Mouse (Mus musculus) erythroblast, adult 5-6 weeks (primary cell): ENCODE measurements around the gene Bmper. TPM values are rescaled to one million over a fixed set of nuclear protein-coding genes. Genes with fewer than 3 reads are reported as not detected.

Experiments
- ATAC-seq: replicated peaks from 2 replicates; pipeline ENCODE4 v1.8.0; 2016; ENCODE audit warnings: moderate number of reproducible peaks, mild to moderate bottlenecking, moderate TSS enrichment, inconsistent platforms; ENCODE audit not compliant: poor library complexity, low FRiP score, severe bottlenecking
- total RNA-seq, 2 experiments: library from RNA; stranded (forward) in 1 of 2; stranded (reverse) in 1 of 2; fragments of 150-400 nt in 1 of 2; fragments of 200-764, 138-1000 nt in 1 of 2; gene quantifications; 2 replicates each; pipeline versions ENCODE4 v1.2.3 to v1.2.4; 2015 to 2017; ENCODE audit warnings: low replicate concordance in 2 of 2

Gene Bmper
- total RNA-seq, 2 experiments from 2014 or later: not detected

DNA sequence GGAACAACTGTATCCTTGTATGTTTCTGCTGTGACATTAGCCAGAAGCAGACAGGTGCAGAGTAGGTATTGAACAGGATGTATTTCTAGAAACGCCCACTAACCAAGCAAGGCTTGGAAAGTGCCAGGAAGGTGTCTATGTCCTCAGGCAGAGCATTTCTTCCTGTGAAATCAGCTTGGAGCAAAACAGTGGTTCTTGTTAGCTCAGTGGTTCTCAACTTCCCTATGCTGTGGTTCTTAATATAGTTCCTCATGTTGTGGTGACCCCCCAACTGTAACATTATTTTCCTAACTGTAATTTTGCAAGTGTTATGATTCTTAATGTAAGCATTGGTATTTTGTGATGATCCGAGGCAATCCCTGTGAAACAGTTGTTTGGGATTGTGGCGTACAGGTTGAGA, 70.7 kb downstream of the Bmper start:
- ATAC-seq: no peak

DNA sequence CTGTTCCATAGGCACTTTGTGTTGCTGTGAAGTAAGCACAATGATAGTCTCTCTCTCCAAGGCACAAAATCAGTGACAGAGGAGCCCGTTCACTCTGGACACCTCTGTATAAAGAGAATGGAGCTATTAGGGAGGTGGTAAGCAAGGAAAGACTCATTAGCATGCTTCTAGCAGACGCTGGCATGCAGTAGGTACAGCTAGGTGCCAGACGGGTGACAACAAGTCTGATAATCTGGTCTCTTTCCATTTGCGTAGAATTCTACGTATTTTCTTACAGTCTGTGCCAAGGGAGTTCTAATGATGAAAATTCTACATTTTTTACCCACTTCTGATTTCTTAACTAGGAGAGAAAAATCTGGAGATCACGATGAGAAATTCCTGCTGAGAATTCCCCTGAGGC, 72.7 kb downstream of the Bmper start:
- no peak for ATAC-seq

DNA sequence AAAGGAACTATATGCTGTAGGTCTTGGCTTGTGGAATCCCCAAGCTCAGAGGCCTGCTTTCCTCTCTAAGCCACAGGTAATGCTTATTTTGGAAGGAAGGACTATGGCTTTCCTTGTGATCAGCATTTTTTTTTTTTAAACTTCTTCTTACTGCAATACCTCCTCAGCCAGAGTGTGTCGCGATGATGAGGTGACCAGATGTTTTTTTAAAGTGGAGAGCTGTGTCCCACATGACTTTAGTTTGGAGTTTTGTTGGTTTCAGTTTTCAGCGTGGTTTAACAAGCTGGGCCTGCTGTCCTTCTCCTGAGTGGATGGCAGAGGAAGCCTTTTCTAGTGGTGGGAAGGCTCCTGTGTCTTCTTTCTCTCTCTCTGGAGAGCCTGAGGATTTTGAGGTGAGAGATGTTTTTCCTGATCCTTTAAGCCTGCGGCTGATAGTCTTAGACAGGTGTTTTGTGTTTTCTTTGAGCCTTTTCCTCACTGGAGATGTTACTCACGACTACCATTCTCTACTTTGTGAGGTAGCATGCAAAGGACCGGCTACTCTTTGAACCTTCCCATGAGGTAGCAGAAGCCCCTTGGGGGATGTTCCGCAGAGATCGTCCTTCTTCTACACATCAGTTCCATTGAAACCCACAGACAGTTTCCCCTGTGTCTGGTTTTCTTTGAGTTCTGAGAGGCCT, 74.8 kb downstream of the Bmper start:
- no peak for ATAC-seq

DNA sequence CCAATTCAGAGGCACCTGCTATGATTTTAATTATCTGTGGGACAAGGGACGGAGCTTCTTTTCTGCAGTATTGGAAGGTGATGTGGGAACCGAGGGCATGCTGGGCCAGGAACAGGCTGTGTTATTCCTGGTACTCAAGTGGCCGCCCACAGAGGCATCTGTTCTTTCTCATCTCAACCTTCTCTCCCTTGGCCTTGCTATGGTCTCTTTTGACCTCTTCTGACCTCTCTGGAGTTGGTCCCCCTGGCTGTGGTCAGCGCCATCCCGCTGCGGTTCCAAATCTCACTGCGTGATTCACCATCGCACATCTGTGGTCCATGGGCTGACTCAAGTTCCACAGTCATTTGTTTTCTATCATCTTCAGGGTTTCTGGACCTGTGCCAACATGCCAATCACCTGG, 77.5 kb downstream of the Bmper start:
- ATAC-seq: no peak

DNA sequence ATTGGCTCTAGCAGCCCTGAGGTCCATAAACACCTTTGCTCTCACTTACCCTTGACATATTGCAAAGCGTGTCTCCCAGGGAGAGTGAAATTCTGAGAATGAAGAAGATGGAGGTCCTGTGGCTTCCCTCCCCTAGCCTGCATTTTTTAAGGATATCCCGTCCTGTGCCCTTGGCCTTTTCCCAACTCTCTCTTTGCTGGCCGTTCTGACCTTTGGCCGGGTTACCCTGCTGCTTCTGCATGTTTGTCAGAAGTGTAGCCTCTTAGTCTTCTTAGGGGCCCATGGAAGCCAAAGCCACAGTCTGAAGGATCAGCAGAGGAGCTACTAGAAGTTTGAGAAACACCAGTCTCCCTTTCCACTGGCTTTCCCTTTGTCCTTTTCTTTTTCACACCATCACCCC, 82.8 kb downstream of the Bmper start:
- ATAC-seq: no peak

DNA sequence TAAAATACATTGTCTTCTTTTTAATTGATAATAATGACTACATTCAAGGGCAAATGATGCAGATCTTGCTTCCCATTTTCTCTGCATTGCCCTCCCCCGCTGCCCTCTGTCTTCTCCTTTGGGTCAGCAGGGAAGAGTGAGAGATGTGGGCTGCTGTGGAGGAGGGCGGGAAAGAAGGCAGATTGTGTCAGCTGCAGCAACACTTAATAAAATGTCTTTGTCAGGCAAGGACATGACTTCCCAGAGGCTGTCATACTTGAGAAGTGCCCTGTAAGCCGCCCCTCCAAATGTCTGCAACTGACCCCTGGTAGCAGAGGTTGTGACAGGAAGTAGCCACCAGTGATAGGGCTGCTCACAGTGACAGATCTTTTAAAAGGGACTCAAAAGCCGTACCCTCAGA, 83.3 kb downstream of the Bmper start:
- no peak for ATAC-seq

DNA sequence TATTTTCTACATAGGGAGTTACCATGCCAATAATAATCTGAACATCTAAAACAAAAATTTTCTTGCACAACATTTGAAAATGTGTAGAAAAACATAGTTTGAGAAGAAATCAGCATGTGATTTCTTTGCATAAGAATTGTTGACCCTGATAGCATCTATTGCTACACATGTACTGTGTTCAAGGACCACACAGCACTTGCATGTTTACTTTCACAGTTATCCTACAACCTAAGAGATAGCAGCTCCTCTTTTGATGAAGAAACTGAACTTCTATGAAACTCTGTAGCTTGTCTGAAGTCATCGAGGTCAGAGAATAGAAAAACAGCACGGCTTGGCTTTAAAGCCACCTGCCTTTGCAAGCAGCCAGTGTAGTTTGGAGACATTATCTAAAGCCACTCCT, 85.0 kb downstream of the Bmper start:
- no peak for ATAC-seq

DNA sequence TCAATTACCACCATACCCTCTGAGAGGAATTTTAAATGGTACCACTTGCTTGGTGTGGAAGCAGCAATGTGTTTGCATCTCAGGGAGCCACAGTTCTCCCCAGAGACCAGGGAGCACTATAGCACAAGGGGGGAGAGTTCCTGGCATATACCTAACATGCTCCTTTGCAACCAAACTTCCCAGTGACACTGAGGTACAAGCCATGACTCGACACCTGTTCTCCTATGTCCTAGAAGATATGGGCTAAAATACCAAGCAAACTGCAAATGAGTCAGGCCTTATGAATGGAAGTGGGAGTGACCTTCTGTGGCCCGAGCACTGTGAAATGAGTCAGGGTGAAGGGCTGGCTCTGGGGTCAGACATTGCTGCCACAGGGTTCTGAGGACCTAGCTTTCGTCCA, 88.1 kb downstream of the Bmper start:
- no peak for ATAC-seq

DNA sequence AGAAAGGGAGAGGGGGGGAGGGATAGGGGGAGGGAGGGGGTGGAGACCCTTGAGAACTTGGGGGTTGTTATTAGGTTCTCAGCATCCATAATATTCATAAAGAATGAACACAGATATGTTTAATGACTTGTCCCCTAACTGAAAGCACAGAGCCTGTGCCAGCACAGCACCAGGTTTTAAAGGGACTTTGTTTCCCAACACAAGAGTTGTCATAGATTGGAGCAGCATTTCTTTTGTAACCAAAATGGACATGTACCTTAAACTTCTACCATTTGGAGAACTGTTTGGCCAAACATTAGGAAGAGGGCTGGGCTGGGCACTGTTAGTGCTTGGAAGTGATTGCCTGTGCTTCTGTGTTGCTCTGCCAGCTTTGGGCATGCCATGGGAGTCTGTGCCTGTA, 89.1 kb downstream of the Bmper start:
- ATAC-seq: no peak

DNA sequence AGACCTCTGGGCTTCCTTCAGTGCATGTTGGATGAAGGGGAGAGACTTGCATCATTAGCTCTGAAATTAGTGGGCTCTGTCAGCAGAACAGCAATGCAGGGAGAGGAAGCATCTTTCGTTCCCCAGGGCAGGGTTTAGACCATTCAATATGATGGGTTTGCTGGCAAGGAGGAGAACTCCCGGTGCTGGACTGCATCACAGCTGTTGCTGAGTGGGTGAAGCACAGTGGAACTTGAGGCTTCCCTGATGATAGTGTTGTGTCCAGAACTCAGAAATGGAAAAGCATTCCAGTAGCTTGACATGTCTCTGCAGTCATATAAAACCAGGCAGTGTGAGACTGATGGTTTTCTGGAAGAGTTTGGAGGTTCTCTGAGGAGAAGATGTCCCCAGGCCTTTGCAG, 90.0 kb downstream of the Bmper start:
- ATAC-seq: no peak

DNA sequence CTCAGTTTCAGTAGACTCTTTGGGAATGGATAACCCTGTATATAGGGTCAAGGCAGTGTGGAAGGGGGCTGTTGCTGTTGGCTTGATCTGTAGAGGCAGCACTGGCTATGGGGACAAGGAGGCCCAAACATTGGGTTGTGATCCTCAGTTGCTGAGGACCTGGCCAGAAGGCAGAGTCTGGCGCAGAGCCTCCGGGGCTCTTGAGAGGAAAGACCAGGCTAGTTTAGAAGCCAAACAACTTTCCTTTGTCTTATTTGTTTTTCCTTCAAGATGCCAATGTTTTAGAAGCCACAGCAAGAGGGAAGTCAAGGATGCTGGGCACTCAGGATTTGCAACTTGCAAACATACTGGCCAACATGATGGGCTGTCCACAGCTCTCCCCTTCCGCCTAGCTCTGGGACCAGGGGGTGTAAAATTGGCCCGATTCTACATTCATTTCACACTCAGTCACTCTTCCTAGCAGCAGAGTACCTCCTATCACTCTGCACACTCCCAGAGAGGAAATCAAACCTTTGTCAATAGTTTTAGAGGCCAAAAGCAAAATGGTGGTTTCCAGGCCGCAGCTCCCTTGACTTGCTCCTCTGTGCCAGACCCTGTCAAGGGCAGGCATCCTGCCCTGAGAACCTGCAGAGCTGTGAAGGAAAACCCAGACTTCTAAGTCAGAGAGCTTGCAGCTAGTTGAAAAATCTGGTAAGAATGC, 92.9 kb downstream of the Bmper start:
- ATAC-seq: no peak

DNA sequence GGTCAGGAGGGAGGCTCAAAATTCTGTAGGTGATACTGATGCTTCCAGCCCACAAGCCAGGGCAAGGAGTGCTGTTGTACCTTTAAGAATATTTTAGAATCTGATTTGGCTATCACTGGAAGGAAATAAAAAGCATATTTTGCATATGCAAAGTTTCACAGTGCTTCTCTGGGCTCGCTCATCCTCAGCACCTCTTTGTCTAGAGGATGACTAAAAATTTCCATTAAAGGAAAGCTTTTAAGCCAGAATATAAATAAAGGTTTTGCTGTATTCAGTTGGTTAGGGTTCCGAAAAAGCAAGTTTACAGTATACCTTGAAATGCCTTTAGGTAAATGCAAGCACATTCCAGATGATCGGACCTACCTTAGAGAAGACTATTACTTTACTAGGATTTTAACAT, 105.0 kb downstream of the Bmper start:
- ATAC-seq: no peak

DNA sequence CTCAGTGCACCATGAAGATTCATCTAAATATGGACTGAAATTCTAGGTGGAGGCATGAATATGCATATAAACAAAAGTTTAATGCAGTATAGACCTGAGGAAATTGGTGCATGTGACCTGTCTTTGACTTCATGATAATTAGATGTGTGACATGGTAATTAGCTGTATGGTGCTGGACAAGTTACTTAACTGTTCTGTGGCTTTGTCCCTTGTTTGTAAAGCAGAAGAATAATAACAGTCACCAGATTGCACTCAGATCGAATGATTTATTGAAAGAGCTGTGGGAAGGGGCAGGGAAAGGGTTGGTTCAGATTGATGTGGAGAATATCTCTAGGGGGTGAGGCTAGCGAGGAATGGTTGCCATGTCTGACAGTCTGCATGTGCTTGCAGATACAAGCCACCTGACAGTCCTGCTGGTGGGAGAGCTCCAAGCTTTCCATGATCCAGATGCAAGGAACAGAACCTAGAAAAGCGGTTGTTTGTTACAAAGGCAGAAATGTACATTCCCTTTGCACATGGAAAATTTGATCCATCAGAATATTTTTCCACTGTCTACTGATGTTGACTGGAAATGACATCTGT, 110.3 kb downstream of the Bmper start:
- ATAC-seq: no peak

DNA sequence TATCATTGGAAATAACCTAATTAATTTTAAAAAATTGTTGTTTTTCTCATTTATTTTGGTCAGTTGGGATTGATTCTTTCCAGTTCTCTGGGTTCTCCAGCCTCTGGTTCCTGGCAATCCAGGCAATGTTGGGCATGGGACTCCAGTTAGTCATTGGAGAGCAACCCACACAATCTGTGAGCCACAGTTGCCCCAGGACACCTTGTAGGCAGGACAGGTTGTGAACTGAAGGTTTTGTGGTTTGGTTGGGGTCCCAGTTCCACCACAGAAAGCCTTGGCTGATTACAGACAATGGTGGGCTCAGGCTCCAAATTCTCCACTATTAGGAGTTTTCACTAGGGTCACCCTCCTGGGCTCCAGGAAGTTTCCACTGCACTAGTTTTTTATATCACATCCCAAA, 117.7 kb downstream of the Bmper start:
- ATAC-seq: no peak

DNA sequence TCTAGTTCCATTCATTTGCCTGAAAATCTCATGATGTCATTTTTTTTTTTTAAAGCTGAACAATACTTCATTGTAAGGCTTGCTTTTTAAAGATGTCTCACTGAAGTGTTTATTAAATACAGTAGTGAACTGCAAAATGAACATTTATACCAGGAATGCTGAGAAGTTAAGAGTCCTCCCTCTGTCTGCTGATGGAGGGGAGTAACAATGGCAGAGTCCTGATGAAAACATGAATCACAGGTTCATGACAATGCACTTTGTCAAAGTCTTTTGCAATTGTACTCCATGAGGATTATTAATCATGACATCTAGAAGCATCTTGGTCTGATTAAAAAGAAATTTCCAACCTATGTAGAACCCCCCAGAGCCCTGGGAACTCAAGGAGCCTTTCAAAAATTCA, 118.4 kb downstream of the Bmper start:
- ATAC-seq: no peak

DNA sequence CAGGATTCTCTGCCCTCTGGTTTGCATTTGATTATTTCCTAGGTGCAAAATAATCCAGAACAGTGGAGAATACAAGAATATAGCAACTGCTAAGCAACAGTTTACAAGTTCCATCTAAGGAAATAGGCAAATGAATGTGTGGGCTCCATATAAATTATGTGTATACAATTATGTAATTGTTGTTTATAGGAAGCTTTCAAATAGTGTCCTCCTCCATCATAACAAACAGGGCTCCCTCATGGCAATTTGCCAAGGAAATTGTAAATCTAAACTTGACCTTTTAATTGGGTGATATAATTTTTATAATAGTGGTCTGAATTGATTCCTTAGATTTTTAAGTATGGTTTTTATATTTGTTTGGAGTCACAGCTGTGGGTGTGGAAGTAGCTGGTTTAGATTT, 121.5 kb downstream of the Bmper start:
- no peak for ATAC-seq

DNA sequence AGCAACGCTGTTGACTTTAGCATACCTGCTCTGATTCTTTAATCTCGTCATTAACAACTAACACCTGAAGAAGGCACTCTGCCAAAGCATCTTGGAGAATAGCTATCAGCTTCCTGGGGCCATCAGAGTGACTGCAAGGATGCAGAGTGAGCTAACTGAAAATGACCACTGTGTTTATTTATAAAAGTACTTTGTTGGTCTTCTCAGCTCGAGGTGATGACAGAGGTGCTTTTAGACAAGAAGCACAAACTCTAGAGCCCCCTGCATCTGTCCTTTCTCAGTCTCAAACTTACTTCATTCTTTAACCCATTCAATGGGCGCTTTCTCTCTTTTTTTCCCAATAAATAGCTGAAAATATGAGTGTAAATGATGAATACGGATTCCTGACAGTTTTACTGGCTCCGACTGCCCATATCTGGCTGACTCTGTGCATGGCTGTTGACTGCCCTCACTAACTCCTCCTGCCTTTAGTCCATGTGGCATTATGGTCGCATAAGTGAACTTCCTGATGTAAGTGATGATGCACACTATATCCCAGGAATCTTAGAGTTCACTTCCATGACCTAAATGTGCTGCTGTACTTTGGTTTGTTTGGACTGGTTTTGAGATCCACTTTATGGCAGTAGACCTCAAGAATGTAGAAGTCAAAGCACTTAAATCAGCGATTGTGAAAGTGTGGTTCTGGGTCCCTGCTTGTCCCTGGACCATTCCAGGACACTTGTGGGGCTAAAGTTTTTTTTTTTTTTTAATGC, 122.4 kb downstream of the Bmper start:
- ATAC-seq: no peak

DNA sequence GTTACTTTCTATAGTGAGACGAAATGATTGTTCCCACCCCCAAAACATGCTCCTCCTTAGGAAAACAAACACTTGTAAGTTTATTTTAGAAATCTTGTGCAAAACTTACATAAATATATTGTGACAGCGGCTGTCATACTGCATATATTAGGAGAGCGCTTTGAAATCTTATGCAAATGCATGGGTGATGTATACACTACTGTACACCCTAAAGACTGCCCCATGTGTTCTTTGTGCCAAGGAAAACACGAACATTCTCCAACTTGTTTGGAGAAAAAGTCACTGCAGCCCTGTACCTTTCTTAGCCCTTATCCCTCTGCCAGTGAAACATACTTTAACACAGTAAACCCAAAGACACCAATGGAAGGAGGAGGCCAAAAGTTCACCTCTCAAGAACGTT, 126.7 kb downstream of the Bmper start:
- ATAC-seq: no peak

DNA sequence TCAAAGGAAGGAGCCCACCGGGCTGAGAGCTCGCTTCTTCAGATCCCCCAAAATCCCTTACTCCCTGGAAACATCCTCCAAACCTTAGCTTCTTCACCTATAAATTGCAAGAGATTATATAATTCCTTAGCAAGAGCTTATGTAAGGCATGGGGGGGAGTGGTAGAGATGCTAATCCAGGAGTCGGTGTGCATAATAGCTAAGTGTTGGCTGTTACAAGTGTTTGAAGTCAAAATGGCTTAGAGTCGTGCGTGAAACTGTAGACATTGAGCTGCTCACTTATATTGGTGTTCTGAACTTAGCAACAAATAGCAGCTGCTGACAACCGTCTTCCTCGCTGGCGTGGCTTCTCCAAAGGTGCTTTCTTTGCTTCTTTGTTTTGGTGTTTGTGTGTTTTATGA, 128.5 kb downstream of the Bmper start:
- ATAC-seq: no peak

DNA sequence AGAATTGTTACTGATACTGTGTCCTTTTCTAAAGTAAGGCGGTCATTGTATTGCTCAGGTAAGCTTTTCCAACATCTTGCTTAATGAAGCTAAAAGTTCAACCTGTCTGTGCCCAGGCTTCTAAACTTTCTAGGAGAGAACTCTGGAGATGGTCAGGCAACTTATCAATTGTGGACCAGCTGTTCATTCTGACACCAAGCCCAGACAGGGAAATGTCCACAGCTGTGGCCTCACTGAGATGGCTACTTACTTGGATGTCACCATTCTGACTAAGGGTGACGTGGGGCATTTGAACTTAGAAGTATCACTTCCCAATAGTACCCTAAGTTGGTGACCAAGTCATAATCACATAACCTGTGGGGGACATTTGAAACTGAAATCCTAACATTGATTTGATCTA, 129.5 kb downstream of the Bmper start:
- ATAC-seq: no peak
